Mouse (Mus musculus): ENCODE measurements around the gene Map3k11. TPM values are rescaled to one million over a fixed set of nuclear protein-coding genes. Genes with fewer than 3 reads are reported as not detected.

Gene Map3k11
- 0.16 TPM for polyA plus RNA-seq (2014; fragmentation: Illumina TruSeq; extraction: RNeasy Lipid Tissue Mini Kit (QIAGEN cat#74804); ENCODE audit: low read depth, low replicate concordance)

DNA sequence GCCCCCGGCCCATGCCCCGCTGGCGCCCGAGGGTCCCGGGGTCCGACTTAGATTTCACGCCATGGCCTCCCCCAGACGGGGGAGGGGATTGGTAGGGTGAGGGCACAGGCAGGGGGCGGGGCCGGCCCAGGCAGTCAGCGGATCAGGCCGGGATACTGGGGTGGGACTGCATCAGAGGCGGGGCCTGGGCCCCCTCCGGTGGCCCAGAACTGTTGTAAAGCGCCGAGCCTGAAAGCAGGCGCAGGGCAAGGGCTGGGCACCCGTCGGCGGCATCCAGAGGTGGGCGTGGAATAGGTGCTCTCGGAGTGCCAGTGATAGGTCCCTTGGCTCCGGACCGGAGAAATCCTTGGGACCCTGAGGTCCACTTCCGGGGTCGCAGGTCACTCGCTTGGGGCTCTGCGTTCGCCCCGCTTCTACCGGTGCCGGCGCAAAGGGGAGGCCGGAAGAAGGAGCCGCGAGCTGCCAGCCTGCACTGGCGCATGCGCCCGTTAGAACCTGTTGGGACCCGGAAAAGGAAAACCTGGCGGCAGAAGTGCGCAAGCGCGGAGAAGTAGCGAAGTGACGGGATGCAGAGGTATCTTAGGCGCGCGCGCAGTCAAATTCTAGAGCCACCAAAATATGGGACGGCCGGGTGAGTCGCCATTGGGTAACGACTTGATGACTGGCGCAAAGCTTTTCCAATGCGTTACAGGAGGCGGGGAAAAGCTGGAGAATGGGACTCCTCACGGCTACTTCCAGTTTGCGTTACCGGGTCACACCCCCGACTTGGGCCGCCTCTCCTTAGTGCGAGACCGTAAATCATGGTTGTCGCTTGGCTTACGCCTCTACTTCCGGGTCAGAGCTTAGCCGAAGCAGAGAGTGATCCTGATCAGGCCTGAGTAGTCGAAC is at the start of gene Map3k11, which contains the start of gene Pcnx3:
Gene Map3k11, plus strand, starts transcription at position 543 of the 888 bp plus-strand sequence.
Gene Pcnx3, minus strand, starts transcription at position 709 of the 888 bp plus-strand sequence.

DNA sequence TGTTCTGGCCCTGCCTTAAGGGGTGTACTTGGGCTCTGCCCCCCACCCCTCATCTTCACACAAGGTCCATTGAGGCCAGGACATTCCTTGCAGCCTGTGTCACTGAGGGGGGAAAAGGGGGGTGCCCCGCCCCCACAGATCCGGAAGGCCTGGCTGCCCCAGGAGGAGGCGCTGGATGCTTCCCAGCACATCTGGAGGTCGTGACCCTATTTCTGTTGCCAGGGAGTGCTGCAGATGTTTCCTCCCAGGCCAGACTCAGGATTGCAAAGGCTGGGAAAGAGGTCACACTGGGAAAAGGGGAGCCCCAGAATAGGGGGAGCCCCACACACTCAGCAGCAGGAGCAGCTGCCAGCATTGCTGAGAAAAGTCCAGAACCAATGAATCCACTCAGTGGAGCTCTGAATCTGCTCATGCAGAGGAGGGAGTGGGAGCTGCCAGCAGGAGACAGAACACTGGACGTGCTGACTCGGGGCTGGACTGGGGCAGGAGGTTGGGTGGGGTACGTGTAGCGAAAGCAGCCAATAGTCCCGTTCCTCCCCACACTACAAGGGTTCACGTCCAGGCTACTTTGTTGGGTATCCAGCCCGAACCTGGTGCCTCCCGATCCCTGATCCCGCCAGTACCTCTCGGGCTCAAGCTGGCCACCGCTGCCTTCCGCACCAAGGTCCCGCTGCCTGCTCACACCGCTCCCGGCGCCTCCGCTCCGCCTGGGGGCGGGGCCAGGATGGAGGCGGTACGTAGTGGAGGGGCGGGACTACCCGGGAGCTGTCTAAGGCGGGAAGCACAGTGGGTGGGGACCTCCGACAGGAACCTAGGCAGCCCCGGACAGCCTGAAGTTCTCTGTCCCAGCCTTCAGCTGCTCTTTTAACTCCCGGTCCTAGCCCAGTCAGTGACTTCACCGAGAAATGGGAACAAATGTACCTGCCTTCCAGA is 25.3 kb upstream of the Map3k11 start, which contains the start of gene Sipa1:
Gene Sipa1, minus strand, starts transcription at position 727 of the 933 bp plus-strand sequence.

DNA sequence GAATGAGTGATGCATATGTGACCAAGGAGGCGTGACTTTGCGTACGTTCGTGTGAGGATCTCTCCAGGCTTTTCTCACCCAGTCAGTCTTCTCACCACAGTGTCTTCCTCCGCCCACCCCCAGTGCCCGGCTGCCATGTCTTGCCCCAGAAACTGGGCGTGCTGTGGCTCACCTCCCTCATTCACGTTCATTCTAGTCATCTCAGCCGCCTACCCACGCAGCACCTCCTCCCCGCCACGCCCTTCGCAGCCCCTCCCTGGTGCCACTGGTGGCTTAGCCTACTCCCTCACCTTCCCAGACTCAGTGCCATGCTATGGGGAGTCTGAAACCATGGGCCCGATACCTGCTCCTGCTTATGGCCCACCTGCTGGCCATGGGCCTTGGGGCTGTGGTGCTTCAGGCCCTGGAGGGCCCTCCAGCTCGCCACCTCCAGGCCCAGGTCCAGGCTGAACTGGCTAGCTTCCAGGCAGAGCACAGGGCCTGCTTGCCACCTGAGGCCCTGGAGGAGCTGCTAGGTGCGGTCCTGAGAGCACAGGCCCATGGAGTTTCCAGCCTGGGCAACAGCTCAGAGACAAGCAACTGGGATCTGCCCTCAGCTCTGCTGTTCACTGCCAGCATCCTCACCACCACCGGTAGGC is 15.7 kb downstream of the Map3k11 start, which contains the start of gene Kcnk7:
Gene Kcnk7, plus strand, starts transcription at position 205 of the 638 bp plus-strand sequence.

DNA sequence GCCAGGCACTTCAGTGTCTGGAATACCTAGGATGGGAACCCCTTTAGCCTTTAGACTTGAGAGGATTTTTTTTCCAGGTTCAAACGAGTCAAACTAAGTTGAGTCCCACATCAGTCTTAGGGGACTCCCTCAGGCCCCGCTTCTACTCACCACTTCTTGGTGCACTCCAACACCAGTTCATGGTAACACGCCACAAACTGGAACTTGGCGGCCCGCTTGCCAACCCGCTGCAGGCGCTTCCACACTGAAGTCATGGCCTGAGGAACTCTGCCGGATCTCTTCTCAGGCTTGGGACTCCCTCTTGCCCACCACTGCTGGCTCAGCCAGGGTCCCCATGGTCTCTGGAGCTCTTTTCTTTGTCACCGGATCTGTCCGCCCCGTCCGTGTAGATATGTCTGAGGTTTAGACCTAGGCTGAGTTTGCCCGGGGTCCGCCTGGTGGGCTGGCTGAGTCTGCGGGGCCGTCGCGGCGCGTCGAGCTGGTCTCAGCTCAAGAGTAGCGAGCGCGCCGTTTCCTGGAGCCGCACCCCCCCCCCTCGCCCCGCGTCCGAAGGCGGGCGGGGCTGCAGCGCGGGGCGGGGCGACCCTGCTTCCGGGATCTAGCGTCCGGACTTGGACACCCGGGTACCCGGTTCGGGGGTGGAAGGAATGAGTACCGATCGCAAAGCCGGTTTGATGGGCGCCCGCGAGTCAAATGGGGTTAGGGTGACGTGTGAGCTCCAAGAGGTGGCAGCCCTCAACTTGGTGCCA is 37.4 kb downstream of the Map3k11 start, which contains the start of gene Ehbp1l1:
Gene Ehbp1l1, minus strand, starts transcription at position 551 of the 749 bp plus-strand sequence.

DNA sequence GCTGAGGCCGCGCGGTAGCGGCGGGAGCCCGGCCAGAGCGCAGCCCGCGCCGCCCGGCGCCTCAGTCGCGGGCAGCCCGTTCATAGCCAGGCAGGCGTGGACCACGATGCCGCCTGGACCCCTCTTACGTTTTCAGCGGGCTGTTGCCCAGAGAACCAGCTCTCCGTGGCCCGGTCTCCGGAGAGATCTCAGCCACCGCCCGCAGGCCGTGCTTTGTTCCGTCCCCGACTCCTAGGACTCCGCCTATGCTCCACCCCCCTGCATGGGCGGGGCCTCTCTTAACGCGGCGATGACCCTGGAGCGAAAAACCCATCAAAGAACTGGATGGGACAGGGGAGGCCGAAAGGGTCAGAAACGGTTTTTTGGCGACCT is 40.9 kb downstream of the Map3k11 start, which contains the start of gene Fam89b:
Gene Fam89b, minus strand, starts transcription at position 210 of the 372 bp plus-strand sequence.

DNA sequence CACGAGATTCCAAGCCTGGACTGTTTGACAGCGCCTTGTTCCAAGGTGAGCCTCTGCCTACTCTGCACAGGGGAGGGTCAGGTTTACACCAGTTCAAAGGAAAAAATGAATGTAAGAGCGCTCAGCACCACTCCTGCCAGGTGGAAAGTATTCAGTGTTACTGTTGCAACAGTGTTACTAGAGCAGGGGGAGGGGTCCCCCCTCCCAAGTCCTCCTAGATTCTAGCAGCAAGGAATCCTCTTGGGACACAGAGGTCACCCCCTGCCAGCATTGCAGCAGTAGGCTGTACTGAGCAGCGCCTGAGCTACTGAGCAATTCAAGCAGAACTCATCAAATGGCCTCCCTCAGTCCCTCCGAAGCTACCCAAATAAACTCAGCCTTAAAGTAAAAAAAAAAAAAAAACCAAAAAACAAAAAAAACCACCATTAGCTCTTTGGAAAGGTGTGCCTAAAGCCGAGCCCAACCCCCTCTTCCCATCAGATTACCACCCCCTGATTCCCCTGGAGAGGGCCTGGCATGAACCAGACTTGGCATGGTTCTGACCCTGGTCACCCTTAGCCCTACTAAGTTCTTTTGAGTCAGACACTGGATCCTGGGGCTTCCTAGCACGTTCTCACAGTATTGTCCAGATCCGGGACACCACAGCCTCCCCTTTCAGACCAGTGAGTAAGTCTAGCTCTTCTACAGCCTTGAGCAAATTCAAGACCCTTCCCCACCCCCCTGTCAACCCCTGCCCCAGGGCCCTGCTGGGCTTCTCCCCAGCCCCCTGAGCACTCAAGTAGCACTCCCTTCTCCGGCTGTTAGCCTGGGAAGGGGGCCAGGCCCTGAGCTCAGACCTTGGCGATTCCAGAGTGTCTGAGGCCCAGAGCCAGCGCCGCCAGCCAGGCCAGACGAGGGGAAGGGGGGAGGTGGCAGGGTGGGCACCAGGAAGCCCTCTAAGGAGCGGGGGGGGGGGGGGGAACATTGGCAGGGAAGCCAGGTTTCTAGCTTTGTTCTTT is 52.1 kb downstream of the Map3k11 start, which contains the start of gene Ltbp3:
Gene Ltbp3, plus strand, starts transcription at position 585 of the 998 bp plus-strand sequence.

Other genes with a start within 250 kb of the Map3k11 start
- not detected for gene Fosl1, start 241.2 kb upstream of the Map3k11 start, polyA plus RNA-seq (2014; fragmentation: Illumina TruSeq; extraction: RNeasy Lipid Tissue Mini Kit (QIAGEN cat#74804); ENCODE audit: low read depth, low replicate concordance)
- 0.11 TPM for gene Ccdc85b, start 230.8 kb upstream of the Map3k11 start, polyA plus RNA-seq (2014; fragmentation: Illumina TruSeq; extraction: RNeasy Lipid Tissue Mini Kit (QIAGEN cat#74804); ENCODE audit: low read depth, low replicate concordance)
- gene Fibp, start 228.1 kb upstream of the Map3k11 start, polyA plus RNA-seq (2014; fragmentation: Illumina TruSeq; extraction: RNeasy Lipid Tissue Mini Kit (QIAGEN cat#74804); ENCODE audit: low read depth, low replicate concordance), result 5.5 TPM
- not detected for gene Ctsw, start 220.2 kb upstream of the Map3k11 start, polyA plus RNA-seq (2014; fragmentation: Illumina TruSeq; extraction: RNeasy Lipid Tissue Mini Kit (QIAGEN cat#74804); ENCODE audit: low read depth, low replicate concordance)
- not detected for gene Efemp2, start 214.8 kb upstream of the Map3k11 start, polyA plus RNA-seq (2014; fragmentation: Illumina TruSeq; extraction: RNeasy Lipid Tissue Mini Kit (QIAGEN cat#74804); ENCODE audit: low read depth, low replicate concordance)
- gene Mus81, start 200.3 kb upstream of the Map3k11 start, polyA plus RNA-seq (2014; fragmentation: Illumina TruSeq; extraction: RNeasy Lipid Tissue Mini Kit (QIAGEN cat#74804); ENCODE audit: low read depth, low replicate concordance), result 0.74 TPM
- gene Cfl1, start 198.3 kb upstream of the Map3k11 start, polyA plus RNA-seq (2014; fragmentation: Illumina TruSeq; extraction: RNeasy Lipid Tissue Mini Kit (QIAGEN cat#74804); ENCODE audit: low read depth, low replicate concordance), result 109 TPM
- gene 1700020D05Rik, start 185.0 kb upstream of the Map3k11 start, polyA plus RNA-seq (2014; fragmentation: Illumina TruSeq; extraction: RNeasy Lipid Tissue Mini Kit (QIAGEN cat#74804); ENCODE audit: low read depth, low replicate concordance), result not detected
- 0.64 TPM for gene Snx32, start 178.2 kb upstream of the Map3k11 start, polyA plus RNA-seq (2014; fragmentation: Illumina TruSeq; extraction: RNeasy Lipid Tissue Mini Kit (QIAGEN cat#74804); ENCODE audit: low read depth, low replicate concordance)
- not detected for gene Ovol1, start 128.1 kb upstream of the Map3k11 start, polyA plus RNA-seq (2014; fragmentation: Illumina TruSeq; extraction: RNeasy Lipid Tissue Mini Kit (QIAGEN cat#74804); ENCODE audit: low read depth, low replicate concordance)
- not detected for gene Ap5b1, start 120.7 kb upstream of the Map3k11 start, polyA plus RNA-seq (2014; fragmentation: Illumina TruSeq; extraction: RNeasy Lipid Tissue Mini Kit (QIAGEN cat#74804); ENCODE audit: low read depth, low replicate concordance)
- 3.4 TPM for gene Rnaseh2c, start 86.9 kb upstream of the Map3k11 start, polyA plus RNA-seq (2014; fragmentation: Illumina TruSeq; extraction: RNeasy Lipid Tissue Mini Kit (QIAGEN cat#74804); ENCODE audit: low read depth, low replicate concordance)
- 7.2 TPM for gene Kat5, start 78.5 kb upstream of the Map3k11 start, polyA plus RNA-seq (2014; fragmentation: Illumina TruSeq; extraction: RNeasy Lipid Tissue Mini Kit (QIAGEN cat#74804); ENCODE audit: low read depth, low replicate concordance)
- gene Rela, start 51.3 kb upstream of the Map3k11 start, polyA plus RNA-seq (2014; fragmentation: Illumina TruSeq; extraction: RNeasy Lipid Tissue Mini Kit (QIAGEN cat#74804); ENCODE audit: low read depth, low replicate concordance), result 2.4 TPM
- gene Sipa1, start 25.0 kb upstream of the Map3k11 start, polyA plus RNA-seq (2014; fragmentation: Illumina TruSeq; extraction: RNeasy Lipid Tissue Mini Kit (QIAGEN cat#74804); ENCODE audit: low read depth, low replicate concordance), result 0.16 TPM
- 0.37 TPM for gene Pcnx3, start 166 bp downstream of the Map3k11 start, polyA plus RNA-seq (2014; fragmentation: Illumina TruSeq; extraction: RNeasy Lipid Tissue Mini Kit (QIAGEN cat#74804); ENCODE audit: low read depth, low replicate concordance)
- gene Kcnk7, start 15.6 kb downstream of the Map3k11 start, polyA plus RNA-seq (2014; fragmentation: Illumina TruSeq; extraction: RNeasy Lipid Tissue Mini Kit (QIAGEN cat#74804); ENCODE audit: low read depth, low replicate concordance), result not detected
- gene Ehbp1l1, start 37.6 kb downstream of the Map3k11 start, polyA plus RNA-seq (2014; fragmentation: Illumina TruSeq; extraction: RNeasy Lipid Tissue Mini Kit (QIAGEN cat#74804); ENCODE audit: low read depth, low replicate concordance), result 0.69 TPM
- 0.45 TPM for gene Fam89b, start 40.9 kb downstream of the Map3k11 start, polyA plus RNA-seq (2014; fragmentation: Illumina TruSeq; extraction: RNeasy Lipid Tissue Mini Kit (QIAGEN cat#74804); ENCODE audit: low read depth, low replicate concordance)
- 0.32 TPM for gene Ltbp3, start 52.2 kb downstream of the Map3k11 start, polyA plus RNA-seq (2014; fragmentation: Illumina TruSeq; extraction: RNeasy Lipid Tissue Mini Kit (QIAGEN cat#74804); ENCODE audit: low read depth, low replicate concordance)
- gene Scyl1, start 82.7 kb downstream of the Map3k11 start, polyA plus RNA-seq (2014; fragmentation: Illumina TruSeq; extraction: RNeasy Lipid Tissue Mini Kit (QIAGEN cat#74804); ENCODE audit: low read depth, low replicate concordance), result 1.4 TPM
- 1.5 TPM for gene Frmd8, start 186.5 kb downstream of the Map3k11 start, polyA plus RNA-seq (2014; fragmentation: Illumina TruSeq; extraction: RNeasy Lipid Tissue Mini Kit (QIAGEN cat#74804); ENCODE audit: low read depth, low replicate concordance)
- 7.7 TPM for gene Slc25a45, start 189.1 kb downstream of the Map3k11 start, polyA plus RNA-seq (2014; fragmentation: Illumina TruSeq; extraction: RNeasy Lipid Tissue Mini Kit (QIAGEN cat#74804); ENCODE audit: low read depth, low replicate concordance)
- gene Tigd3, start 205.4 kb downstream of the Map3k11 start, polyA plus RNA-seq (2014; fragmentation: Illumina TruSeq; extraction: RNeasy Lipid Tissue Mini Kit (QIAGEN cat#74804); ENCODE audit: low read depth, low replicate concordance), result not detected
- 7.4 TPM for gene Dpf2, start 224.3 kb downstream of the Map3k11 start, polyA plus RNA-seq (2014; fragmentation: Illumina TruSeq; extraction: RNeasy Lipid Tissue Mini Kit (QIAGEN cat#74804); ENCODE audit: low read depth, low replicate concordance)
- 0.56 TPM for gene Cdc42ep2, start 236.1 kb downstream of the Map3k11 start, polyA plus RNA-seq (2014; fragmentation: Illumina TruSeq; extraction: RNeasy Lipid Tissue Mini Kit (QIAGEN cat#74804); ENCODE audit: low read depth, low replicate concordance)